Mouse (Mus musculus) left cerebral cortex, postnatal 10 days (tissue): Measurements from ENCODE around the gene Hoxa4. TPM values are rescaled to one million over a fixed set of nuclear protein-coding genes. Genes with fewer than 3 reads are reported as not detected.
A peak's percentile ranks its signal among the peaks of the same experiment; 100 is the strongest.

Experiments
- DNase-seq, 2 experiments: peaks; one replicate each; pipeline ENCODE4 v3.0.0; 2021 to 2022; ENCODE audit warnings: low spot score in 2 of 2, mixed read lengths in 1 of 2; ENCODE audit errors: extremely low spot score in 1 of 2
- intact Hi-C: fragments of 180-260 bp; cut with DNase I; formaldehyde crosslinking; loops from one replicate; pipeline ENCODE4 v1.15.1; 2025
- total RNA-seq, 2 experiments: library from RNA; stranded (reverse); gene quantifications; 2 replicates each; pipeline ENCODE4 v1.2.3; 2021

Gene Hoxa4
- total RNA-seq, 2 experiments from 2014 or later = not detected

GRCm38 (mm10) chr6:52230516-52231165, 39.1 kb upstream of the Hoxa4 start, which contains the start of gene Hoxa9:
Gene Hoxa9, minus strand, starts transcription at chr6:52231089.
- peak in 1 of 2 experiments; percentile 15 for DNase-seq
- intact Hi-C loops = no loop called here

- DNase-seq = peak in 1 of 2 experiments; percentile 20
- intact Hi-C loops = loop anchor here (10.0 kb wide), 1 partner anchor 1415 kb away; no protein-coding TSS in a partner anchor
Observed at GRCm38 (mm10) chr6:52229558-52230416, 38.2 kb upstream of the Hoxa4 start.

- intact Hi-C loops = loop anchor here (10.0 kb wide), 1 partner anchor 1414 kb away; no protein-coding TSS in a partner anchor
Observed at GRCm38 (mm10) chr6:52228475-52229465, 37.2 kb upstream of the Hoxa4 start.

GRCm38 (mm10) chr6:52227470-52228222, 36.1 kb upstream of the Hoxa4 start:
- intact Hi-C loops = loop anchor here (10.0 kb wide), 1 partner anchor 1413 kb away; no protein-coding TSS in a partner anchor
- peak in 1 of 2 experiments; percentile 4 for DNase-seq

More at GRCm38 (mm10) chr6:52228475-52229465, 37.2 kb upstream of the Hoxa4 start:
- DNase-seq = peak in 1 of 2 experiments; percentile 17

GRCm38 (mm10) chr6:52226569-52227257, 35.2 kb upstream of the Hoxa4 start:
- intact Hi-C loops = loop anchor here (10.0 kb wide), 1 partner anchor 1412 kb away; no protein-coding TSS in a partner anchor

GRCm38 (mm10) chr6:52225612-52226568, 34.3 kb upstream of the Hoxa4 start:
- intact Hi-C loops = loop anchor here (10.0 kb wide), 1 partner anchor 1411 kb away; no protein-coding TSS in a partner anchor

More at GRCm38 (mm10) chr6:52226569-52227257, 35.2 kb upstream of the Hoxa4 start:
- DNase-seq = peak in 1 of 2 experiments; percentile 14

GRCm38 (mm10) chr6:52224895-52225611, 33.5 kb upstream of the Hoxa4 start:
- intact Hi-C loops = loop anchor here (5.0 to 10.0 kb wide), 2 partner anchors 353 to 1410 kb away; no protein-coding TSS in a partner anchor
- peak in 1 of 2 experiments; percentile 7 for DNase-seq

More at GRCm38 (mm10) chr6:52225612-52226568, 34.3 kb upstream of the Hoxa4 start:
- peak in 1 of 2 experiments; percentile 22 for DNase-seq

GRCm38 (mm10) chr6:52223939-52224760, 32.6 kb upstream of the Hoxa4 start:
- intact Hi-C loops = loop anchor here (5.0 to 10.0 kb wide), 2 partner anchors 352 to 1409 kb away; no protein-coding TSS in a partner anchor
- no peak for DNase-seq

- DNase-seq = no peak
- intact Hi-C loops = loop anchor here (5.0 to 10.0 kb wide), 2 partner anchors 350 to 1408 kb away; no protein-coding TSS in a partner anchor
Observed at GRCm38 (mm10) chr6:52222729-52223128, 31.2 kb upstream of the Hoxa4 start.

GRCm38 (mm10) chr6:52221993-52222685, 30.6 kb upstream of the Hoxa4 start:
- DNase-seq = no peak
- intact Hi-C loops = loop anchor here (2.0 to 10.0 kb wide), 3 partner anchors 350 to 1407 kb away; no protein-coding TSS in a partner anchor

- peak; percentile 65 to 80 for DNase-seq
- intact Hi-C loops = loop anchor here (2.0 to 10.0 kb wide), 3 partner anchors 349 to 1407 kb away; no protein-coding TSS in a partner anchor
Observed at GRCm38 (mm10) chr6:52221337-52221992, 29.9 kb upstream of the Hoxa4 start, which contains the start of gene Hoxa7. Gene Hoxa7, minus strand, starts transcription at chr6:52221854.

- no peak for DNase-seq
- intact Hi-C loops = loop anchor here (2.0 to 10.0 kb wide), 3 partner anchors 349 to 1406 kb away; no protein-coding TSS in a partner anchor
Observed at GRCm38 (mm10) chr6:52220865-52221310, 29.3 kb upstream of the Hoxa4 start.
